Mouse (Mus musculus) liver, adult 2 months (tissue): ENCODE measurements around the gene Parvb.

ENCODE experiments used
- CTCF ChIP-seq: fragments of 200-500 bp; IDR thresholded peaks from 2 replicates; pipeline ENCODE4 v1.5.1; 2011; ENCODE audit warnings: low read depth, low read length, control low read depth
- POLR2A ChIP-seq: fragments of 200-500 bp; IDR thresholded peaks from 2 replicates; pipeline ENCODE4 v1.6.1; 2011; ENCODE audit warnings: low read length, control low read depth; ENCODE audit not compliant: insufficient read depth; ENCODE audit errors: extremely low read depth

GRCm38 (mm10) chr15:84295225-84295624 lies 63.4 kb downstream of the Parvb start:
- no peak for TF ChIP-seq CTCF
- TF ChIP-seq POLR2A, result no peak
